Mouse (Mus musculus) fat pad, adult 2 months (tissue): ENCODE results near the gene Gm20388.

ENCODE experiments used
- DNase-seq: peaks from one replicate; pipeline ENCODE4 v3.0.0-alpha.2; 2011; ENCODE audit warnings: low read depth, low spot score; ENCODE audit errors: extremely low read depth

Gm20388 gene

DNA sequence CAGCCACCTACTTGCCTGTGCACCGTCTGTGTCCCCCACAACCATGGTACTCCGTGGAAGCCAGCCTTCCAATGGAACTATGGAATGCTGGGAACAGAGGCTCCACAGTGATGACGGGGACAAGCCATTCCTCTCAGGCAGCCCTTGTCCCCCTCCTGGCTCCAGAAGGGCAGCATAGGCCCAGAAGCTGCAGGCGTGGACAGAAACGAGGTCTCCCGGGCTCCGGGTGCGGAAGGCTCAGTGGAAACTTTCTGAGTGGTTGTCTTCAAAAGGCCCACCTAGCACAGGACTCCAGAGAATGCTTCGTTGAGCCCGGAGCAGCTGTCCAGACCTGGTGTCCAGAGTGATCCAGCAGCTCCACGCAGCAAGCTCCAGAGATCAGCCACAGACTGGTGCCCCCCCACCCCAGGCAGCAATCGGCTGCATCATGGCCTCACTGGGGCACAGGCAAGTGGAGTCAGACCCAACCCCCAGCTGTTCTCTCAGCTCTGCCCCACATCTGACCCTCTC is 1633.7 kb downstream of the Gm20388 start, which contains the start of gene 1700018B08Rik:
TSS of gene 1700018B08Rik (minus strand) at position 45 of the 510 bp plus-strand sequence.
- DNase-seq: no peak

DNA sequence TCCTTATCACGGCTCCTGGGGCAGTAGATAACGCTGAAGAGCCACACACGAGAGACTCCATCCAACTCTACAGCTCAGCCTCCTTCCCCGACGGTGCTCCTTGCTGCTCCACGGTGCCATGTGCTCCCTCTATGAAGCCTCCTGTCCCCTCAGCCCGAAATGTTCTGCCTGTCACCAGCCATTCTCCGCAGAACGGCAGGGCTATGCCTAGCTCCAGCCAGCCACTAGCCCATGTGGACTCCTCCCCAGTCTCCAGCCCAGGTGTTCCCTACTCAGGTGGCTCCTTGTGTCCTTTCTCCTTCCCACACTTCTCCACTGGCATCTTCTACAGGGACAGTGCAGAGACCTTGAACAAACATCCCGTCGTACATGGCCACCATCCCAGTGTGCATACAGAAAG is 1634.3 kb downstream of the Gm20388 start:
- no peak for DNase-seq

DNA sequence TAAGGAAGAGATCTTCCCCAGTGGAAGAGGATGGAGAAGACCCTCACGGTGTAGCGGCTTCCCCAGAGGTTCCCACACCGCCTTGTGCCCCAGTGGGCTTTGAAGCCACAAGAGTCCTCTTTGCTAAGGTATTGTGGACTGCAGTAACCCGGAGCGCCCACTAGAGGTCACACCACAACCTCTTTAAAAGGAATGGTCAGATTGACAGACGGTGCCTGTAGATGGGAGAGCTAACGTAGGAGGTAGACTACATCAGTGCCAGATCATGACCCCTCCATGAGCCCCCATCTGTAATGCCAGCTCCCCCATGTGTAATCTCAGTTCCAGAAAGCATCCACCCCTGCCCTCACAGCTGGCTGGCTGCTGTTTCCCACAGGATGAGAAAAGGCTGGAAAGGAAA is 1636.5 kb downstream of the Gm20388 start:
- DNase-seq: no peak

DNA sequence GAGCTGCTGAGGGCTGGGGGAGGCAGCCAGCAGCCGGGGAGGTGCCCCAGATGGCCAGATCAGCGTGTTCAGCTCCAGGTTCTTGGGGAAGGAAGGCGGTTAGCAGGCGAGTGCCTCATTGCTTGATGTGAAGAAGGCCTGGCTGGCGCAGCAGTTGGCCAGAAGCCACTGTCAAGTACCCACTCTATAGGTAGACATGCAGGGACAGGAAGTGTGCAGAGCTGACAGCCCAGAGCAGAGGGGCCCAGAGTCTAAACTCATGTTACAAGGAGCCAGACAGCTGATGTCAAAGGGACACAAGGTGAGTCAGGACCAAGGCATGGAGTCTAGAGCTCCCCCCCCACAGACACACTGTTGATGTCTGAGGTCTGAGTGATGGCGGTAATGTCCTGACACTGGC is 1639.4 kb downstream of the Gm20388 start:
- no peak for DNase-seq

DNA sequence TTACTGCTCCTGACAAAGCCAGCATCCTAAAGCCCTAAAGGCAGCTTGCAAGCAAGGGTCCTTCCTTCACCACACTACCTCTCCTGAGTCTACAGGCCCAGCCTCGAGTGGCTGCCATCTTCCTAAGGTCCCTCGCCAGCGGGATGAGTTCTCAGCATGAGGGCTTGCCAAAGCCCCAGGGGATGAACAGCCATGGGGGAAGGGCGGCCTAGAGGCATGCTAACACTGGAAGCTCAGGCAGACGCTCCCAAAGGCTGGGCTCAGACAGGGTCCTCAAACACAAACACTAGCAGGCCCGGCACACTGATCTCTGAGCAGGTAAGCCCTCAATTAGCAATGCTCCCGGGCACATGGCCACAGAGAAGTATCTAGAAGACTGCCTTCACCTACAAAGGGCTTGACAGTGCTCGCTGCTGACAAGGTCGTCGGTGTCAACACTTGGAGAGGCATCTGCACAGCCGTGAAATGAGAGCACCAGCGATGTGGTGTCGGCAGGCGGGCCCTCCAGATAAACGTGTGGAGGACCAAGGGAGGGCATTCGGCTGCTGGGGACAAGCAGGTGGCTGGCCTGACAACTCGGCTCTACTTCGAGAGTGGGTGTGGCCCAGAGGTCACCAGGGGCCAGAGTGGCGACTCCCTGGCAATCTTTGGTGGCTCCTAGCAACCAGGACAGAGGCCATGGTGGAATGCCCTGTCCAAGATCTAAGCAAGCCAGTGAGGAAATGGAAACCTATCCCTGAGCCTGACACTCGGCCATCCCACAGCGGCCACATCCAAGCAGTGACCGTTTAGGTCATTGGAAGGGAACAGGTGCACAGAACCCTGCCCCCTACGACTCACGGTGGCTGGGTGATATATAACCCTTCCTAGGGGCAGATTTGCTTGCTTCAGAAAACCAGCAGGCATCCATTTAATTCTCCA is 1640.7 kb downstream of the Gm20388 start:
- no peak for DNase-seq

DNA sequence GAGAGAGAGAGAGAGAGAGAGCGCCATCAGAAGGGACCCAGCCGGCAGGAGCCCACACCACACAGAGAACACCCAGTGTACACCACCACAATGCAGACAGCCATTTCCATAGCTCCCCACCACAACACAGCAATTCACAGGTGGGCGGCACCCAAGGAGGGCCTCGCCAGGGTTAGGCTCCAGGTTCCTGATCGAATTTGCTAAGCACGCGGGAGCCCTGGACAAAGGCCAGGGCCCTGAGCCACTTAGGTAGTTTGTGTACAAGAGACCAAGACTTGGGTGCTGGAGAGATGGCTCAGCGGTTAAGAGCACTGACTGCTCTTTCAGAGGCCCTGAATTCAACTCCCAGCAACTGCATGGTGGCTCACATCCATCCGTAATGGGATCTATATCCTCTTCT is 1641.9 kb downstream of the Gm20388 start:
- DNase-seq: no peak

DNA sequence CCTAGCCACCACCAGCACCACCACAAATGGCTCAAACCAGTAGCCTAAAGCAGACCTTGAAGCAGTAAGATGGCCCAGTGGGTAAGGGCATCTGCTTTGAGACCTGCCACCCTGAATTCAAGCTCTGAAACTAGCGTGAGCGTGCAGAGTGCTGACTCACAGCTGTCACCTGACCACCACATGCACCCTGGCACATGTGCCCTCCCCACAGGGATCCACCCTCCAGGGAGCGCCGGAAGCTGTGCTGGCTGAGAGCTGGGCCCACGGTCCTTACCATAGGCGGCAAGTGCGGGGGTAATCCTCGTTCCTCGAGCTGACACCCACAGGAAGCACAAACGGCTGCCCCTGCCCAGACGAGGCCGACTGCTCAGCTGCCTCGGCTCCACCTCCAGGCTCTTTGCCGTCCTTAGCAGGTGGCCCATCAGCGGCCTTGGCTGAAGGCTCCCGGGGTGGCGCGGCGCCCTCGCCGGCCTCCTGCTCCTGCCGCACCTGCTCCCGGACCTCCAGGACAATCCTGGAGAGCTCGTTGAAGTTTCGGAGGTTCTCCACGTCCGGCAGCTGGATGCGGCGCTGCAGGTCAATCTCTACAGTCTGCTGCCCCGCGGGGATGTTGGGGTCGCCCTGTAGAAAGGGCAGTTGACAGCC is 1643.3 kb downstream of the Gm20388 start:
- no peak for DNase-seq

DNA sequence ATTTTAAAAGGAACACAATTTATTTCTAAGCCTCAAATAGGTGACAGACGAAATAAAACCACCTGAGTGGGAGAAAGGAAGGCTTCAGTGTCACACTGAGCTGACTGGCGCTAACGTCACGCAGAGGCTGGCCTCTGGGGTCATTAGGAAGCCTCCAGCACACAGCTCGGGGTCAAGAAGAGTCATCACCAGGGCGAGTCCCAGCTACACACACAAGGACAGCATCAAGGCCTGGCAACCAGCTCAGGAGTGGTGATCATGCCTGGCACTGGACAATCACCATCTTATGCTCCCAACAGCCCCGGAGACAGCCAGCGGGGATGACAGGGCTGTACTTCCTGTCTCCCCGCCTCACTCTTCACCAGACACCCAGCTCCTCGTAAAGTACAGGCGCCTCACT is 1647.1 kb downstream of the Gm20388 start:
- no peak for DNase-seq

DNA sequence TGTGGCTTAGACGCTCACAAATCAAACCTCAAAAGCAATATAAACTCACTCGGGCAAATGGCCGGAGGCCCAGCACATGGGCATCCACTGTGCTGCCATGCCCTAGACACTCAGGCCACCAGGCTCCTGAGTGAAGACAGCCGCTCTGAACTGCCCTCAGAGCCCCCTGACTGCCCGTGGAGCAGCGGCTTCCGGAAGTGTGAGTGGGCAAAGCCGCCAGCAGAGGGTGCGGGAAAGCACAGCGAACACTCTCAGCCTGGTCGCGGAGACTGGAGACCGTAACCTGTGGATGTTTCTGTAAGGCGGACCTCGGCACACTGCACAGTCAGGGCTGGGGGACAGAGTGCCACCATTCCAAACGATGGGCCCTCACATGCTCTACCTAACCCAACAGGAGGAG is 1647.9 kb downstream of the Gm20388 start:
- no peak for DNase-seq

DNA sequence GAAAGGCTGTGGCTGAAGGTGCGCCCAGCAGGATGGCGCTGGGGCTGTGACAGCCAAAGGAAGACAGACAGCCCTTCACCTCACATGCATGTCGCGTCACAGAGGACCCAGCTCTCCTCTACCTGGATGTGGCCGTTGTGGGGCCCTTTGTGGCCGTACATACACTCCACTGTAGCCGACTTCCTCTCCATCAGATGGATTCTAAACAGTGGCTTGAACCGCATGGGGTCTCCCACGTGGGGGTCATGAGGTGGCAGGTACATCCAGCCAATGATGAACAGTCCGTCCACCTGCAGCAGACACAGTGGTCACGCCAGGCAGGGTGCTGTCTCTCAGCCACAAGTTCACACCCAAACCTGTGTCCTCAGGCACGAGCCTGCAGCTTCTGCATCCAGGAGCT is 1649.2 kb downstream of the Gm20388 start:
- DNase-seq: no peak

DNA sequence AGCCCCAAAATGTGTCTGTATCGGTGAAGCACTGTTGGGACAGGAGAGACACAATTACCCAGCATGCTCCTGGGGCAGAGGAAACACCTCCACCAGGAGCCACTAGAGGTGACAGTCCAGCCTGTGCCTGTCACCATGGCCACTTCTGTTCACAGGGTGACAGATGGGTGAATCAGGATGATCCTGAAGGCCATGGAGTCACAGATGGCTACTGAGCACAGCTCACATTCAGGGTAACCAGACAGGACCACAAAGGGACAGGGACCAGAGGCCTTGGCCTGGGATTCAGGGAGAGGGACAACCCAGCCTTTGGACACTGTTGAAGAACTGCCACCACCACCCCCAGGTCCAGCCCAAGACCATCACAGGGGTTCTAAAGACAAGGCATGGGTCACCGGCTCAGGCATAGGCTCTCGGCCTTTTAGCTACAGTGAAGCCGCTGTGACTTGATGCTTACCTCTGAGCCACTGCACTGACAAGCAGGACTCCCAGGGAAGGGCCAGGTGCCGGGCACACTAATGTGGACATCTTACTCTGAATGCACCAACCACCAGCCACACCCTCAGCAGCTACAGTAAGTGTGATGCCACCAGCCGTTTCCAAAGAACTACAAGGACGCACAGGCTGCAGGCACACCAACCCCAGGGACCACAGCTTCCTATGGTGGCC is 1649.9 kb downstream of the Gm20388 start:
- DNase-seq: no peak

DNA sequence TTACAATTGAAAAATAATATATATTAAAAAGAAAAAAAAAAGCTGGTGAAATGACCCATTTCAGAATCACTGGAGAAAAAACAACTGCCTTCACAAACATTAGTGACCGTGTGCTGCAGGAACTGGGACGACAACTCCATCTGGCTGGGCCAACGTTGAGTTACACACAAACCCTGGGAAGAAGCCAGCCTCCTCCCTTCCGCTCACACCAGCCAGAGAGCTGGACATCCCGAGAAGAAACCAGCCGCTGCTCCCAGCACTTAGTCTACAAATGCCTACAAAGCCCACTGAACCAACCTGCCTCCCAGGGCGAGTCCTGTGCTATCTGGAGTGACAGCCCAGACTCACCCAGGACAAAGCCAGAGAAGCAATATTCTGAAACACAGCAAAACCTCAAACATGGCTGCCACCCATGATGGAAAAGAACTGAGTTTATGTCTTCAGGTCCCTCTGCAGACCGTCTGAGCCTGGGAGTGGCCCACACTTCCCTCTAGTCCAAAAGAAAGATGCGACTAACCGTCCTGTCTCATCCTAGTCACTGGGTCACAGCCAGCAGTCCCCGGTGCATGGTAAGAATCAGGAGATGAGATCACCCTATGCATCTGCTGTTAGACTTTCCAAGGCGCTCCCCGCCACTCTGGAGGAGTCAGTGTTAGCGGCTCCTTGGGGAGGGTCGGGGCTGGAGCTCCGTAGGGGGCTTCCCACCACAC is 1651.2 kb downstream of the Gm20388 start:
- no peak for DNase-seq

DNA sequence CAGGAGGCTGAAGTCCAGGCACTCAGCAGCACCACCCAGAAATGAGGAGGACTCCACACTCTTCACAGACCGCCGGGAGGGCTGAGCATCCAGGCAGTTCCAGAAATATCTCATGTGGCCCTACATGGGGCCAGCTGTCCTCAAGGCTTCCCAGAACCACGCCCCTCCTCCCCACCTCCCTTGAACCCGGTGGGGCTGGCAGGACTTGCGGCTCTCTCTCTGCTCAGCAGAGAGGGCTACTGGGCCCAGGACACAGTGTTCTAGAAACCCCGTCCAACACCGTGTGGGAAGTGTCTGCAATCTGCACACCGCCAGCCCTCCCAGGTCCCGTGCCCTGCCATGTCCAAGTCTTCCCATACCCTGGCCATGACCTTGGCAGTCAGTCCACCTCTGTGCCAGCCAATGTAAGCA is 1652.3 kb downstream of the Gm20388 start:
- DNase-seq: peak; percentile 86

DNA sequence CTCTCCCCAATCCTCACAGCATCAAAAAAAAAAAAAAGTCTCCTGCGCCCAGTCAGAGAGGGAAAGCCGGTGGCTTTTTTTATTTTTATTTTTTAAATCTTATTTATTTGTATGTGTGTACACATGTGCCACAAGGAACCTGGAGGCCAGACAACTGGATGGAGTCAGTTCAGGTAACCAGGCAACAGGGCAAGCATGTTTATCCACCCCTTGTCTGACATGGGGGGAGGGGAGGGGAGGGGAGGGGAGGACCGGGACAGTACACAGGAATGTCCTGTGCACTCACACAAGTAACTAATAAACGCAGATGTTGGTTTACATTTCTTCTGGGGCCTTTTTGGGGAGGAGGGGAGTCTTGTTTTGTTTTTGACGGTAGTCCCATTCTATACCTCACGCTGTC is 1653.1 kb downstream of the Gm20388 start:
- DNase-seq: no peak

DNA sequence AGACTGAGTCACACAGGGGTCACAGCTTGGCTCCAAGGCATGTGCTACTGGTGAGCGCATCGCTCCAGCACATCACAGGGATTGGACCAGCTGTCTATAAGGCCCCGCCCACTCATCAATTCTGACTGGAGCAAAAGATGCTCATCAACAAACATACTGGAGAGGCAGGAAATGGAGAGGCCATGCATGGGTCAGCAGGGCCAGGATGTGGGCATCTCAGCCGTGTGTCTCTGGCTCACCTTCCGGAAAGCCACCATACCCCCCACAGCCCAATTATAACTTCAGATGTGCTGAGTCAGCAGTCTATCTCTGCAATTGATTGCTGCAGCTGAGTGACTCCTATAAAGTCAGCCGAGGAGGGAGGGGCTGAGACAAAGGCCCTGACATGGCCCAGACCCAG is 1657.7 kb downstream of the Gm20388 start:
- no peak for DNase-seq

DNA sequence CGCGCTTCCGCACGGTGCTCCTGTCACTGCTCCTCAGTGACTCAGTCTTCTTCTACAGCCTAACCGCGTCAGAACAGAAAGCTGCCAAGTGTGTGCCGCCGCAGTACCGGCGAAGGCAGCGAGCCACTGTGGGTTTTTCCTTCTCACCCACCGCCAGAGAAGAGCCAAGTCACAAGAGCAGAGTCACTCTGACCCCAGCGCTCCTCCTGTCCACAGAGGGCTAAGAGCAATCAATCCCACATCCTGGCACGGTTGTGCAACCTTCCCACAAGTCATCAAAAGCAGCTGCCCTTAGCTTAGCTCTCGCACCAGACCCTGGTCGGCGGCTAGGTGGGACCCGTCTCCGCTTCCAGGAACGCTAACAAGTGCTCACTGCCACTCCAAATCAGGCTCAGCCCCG is 1659.7 kb downstream of the Gm20388 start:
- no peak for DNase-seq

DNA sequence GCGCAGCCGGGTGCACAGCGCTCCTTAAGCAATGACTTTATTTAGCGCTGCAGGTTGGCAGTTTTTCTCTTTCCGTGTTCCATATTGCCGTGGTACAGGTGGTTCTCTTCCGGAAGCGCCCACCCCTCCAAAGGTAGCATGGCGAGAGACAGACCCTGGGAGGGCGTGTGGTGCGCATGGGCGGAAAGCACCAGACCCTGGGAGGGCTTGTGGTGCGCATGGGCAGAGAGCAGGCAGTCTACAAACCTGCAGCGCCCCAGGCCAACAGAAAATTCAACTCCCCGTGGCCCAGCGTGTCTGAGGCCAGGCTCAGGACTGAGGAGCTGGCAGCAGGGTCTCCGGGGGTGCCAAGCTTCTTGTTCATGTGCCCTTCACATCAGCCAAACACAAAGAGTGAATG is 1660.2 kb downstream of the Gm20388 start:
- DNase-seq: no peak

DNA sequence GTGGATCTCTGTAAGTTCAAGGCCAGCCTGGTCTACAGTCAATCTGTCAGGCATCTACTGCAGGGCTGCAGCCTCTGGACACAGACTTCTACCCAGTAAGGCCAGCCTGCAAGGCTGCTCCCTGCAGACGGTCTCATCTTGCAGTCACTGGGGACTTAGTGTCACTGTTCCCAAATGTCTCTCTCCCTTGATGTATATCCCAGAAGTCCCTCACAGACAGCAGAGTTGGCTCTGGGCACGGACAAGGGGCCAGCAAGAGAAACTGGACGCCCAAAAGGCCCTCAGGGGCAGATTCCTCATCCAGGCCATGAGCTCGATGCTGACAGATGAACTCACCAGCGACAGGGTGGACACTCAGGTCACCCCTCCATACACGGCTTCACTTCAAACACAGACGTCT is 1661.5 kb downstream of the Gm20388 start:
- DNase-seq: no peak

DNA sequence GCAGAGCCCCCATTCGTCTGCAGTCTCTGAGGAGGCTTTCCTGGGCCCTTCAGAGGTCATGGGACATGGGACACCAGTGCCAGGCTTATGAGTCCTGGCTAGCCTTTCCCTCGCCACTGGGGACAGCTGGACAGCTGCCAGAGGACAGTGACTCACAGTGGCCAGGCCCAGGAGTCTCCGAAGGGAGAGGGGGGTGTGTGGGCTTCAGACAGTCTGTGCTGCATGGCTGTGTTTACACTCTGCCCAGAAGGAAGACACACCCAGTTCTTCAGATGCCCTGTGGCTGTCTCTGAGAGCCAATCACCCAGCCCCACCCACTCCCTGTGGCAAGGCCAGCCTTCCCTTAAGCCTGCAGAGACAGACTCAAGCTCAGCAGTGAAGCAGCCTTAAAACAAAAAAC is 1662.6 kb downstream of the Gm20388 start:
- DNase-seq: no peak

DNA sequence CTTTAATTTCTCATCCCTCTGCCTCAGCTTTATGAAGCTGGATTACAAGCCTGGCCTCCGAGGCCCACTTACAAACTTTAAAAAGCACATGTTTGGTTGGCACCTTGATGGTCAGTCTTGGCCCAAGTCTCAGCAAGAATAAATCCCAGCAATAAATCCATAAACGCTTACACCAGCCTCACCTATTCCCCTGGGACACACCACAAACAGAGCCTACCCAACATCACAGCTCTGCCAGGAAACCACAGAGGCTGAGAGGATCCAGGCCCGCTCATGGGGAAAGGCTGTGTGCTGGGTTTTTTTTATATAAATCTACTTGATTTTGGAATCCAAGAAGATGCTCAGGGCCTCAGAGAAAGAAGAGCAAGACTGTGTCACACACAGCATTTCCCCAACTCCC is 1665.0 kb downstream of the Gm20388 start:
- no peak for DNase-seq
